Mouse (Mus musculus): ENCODE results near the gene Qser1.

Qser1 gene

DNA sequence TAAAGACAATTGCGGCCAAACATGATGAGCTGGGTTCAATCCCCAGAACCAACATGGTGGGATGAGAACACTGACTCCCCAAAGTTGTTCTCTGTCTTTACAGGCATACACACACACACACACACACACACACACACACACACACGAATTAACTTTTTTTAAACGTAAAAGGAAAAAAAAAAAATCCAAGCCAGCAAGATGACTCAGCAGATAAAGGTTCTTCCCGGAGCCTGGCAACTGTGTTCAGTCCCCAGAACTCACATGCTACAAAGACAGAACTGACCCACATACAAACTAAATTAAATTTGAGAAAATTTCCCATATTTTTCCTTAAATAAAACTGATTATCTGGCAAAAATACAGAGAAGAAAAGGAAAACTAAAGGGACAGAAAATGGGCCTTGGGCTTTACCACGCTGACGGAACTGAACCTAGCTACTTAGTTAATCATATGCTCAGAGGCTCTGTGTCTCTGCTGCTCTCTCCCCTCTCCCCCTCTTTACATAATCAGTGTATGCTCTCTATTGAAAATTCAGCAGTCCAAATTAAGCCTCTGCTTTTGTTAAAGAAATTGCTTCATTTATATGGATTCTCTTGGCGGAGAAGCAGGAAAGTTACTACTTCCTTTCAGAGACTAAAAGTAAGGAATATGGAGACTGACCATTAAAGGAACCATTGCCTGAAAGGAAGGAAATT is 83.9 kb downstream of the Qser1 start:
- DNase-seq = no peak

DNA sequence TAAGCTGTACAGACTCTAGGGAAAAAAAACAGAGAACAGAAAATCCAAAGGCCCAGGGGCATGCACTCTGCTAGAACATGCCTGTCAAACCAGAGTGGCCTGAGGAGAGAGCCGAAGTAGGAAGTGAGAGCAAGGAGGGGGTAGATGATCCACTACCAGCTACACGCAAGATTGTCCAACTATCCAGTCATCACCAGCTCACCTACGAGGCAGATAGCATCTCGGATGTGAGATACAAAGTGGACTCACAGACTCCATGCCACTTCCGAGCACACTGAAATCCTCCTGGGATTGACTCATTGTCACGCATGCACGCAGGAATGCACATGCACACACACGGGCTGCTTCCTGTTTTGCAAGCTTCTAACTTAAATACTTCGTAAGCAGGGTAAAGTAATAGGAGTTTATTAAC is 84.5 kb downstream of the Qser1 start:
- DNase-seq = no peak

DNA sequence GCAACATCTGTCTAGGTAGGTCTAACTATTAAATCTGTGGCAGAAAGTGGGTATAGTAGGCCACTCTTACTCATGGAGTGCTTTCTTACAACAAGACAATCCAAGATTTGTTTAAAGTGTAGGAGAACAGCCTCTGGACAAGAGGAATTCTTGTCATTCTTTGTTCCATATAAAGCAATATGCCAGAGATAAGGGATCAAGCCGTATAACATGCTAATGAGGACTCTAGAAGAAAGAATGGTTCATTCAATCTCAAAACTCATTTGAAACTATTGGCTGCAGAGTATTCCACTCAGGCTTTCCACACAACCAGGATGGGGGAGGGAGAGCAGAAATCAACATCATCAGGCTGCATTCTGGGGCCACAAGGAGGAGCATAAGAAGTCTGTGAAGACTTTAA is 89.2 kb downstream of the Qser1 start:
- DNase-seq = no peak

DNA sequence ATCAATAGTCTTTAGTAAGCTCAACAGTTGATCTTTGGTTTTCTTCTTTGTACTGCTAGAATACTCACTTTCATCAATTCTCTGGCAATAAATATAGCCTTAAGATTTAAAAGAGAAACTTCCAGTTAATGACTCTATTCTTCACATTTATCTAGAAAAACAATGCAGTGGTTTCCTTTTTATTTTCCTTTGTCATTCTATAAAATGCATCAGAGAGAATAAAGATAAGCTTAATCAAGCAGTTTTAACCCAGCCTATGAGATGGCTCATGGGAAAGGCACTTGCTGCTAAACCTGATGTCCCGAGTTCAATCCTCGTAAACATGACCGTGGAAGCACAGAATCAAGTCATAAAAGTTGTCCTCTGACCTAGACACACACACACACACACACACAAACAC is 94.5 kb downstream of the Qser1 start:
- DNase-seq = no peak

DNA sequence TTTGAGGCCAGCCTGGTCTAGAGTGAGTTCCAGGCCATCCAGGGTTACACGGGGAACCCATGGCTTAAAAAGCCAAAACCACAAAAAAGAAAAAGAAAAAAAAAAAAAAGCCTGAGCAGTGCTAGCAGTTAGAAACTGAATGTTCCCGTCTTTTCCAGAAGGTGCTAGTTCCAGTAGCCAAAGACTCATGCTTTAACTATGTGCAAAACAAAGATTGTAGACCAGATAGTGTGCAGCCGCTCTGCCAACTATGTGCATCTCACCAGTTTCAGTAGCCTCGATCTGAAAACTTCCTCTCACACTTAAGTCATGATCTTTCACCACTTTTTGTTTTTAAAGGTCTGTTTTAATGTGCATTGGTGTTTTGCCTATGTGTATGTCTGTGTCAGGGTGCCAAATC is 98.7 kb downstream of the Qser1 start:
- no peak for DNase-seq

DNA sequence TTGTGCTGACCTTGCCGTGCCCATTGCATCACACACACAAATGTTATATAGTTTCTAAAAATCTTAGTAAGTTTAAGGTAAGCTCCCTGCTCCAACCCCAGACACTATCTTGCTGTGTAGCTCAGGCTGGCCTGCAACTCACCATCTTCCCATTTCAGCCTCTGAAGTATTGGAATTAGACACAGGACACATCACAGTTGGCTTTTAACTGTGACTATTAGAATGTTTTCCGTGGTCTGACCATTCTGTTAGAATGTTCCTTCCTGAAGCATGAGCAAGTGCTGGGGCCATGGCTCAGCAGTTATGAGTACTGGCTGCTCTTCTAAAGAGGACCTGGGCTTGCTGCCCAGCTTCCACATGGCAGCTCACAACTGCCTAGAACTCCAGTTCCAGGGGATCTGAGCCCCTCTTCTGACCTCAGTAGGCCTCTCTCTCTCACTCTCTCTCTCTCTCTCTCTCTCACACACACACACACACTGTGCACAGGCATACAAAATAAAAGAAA is 99.3 kb downstream of the Qser1 start:
- DNase-seq = no peak

DNA sequence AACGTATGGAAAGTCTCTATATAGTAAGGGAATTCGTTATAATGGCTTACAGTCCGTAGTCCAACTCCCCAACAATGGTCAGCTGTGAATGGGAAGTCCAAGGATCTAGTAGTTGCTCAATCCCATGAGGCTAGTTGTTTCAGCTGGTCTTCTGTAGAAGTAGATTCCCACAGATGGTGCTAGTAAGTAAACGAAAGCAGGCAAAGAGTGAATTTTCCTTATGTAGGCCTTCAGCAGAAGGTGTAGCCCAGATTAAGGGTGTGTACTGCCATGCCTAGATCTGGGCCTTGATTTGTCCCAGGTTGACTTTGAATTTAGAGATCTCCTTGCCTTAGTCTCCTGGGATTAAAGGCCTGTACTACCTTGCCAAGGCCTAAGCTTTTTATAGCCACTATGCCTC is 100.3 kb downstream of the Qser1 start, which contains the start of gene Pin1rt1:
TSS of gene Pin1rt1 (minus strand) at position 101 of the 400 bp plus-strand sequence.
- no peak for DNase-seq

DNA sequence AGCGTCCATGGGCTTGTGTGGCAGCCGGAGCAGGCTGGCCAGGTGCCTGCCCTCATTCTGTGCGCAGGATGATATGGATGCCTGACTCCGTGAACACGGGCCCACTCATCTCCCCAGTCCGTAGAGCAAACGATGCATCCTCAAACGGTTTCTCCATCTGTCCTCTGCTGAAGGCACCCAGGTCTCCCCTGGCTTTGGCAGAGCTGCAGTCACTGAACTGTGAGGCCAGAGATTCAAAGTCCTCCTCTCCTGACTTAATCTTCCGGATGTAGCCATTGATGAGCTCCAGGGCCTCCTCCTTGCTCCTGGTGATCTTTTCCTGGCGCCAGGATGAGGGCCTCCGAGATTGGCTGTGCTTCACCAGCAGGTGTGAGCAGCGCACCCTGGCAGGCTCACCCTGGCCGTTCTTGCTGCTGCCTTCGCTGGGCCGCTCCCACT is 102.3 kb downstream of the Qser1 start:
- DNase-seq = no peak

DNA sequence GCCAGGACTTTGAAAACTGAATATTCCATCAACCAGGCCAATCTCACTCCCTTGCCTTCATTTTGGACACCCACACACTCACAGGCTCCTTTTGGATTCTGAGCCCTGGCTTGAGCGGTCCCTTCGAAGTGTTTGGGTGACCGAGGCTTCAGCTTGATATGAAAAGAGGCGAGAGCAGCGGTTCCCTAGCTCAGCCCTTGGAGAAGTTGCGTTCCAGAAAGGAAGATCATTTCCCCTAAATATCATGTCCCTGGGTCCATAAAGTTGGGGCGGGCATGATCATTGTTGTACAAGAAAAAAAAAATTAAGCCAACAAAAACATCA is 104.1 kb downstream of the Qser1 start:
- no peak for DNase-seq

DNA sequence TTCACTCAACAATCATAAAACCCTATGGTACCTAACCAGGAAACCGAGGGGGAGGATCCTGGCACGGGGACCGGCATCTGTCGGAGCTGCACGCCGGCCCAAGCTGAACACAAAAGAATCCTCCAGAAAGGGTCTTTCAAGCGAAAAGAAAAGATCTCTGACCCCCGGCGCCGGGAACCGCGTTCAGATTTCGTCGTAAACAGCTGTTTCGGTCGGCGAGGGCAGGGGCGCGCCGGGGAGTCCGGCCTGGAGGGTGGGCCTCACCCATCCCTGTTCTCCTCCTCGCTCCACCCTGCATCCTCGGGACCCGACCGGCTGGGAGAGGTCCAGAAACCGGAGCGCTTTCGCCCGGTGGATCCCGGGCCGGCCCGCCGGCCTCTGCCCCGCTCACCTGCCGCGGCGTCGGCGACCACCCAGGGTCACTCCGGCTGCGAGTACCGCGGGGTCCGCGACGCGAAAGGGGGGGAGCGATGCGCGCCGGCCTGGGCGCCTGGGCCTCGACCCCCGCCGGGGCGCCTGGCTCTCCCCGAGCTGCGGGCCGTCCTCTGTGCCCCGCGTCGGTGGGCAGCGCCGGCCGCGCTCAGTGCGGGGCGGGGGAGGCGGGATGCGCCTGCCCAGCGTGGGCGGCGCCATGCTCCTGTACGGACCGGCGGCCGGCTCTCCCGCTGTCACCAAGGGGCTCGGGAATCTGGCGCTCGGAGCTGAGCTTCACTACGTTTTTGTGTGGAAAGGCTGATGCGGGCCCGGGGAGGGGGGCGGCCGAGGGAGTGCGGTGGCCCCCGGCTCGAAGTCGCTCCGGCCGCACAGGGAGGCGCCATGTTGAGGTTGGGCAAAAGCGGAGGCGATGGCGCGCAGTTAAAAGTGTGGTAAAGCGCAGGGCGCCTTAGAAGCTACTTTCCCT is 104.7 kb downstream of the Qser1 start, which contains the start of gene Tcp11l1:
TSS of gene Tcp11l1 (minus strand) at position 585 of the 901 bp plus-strand sequence.
- DNase-seq = peak; percentile 56

DNA sequence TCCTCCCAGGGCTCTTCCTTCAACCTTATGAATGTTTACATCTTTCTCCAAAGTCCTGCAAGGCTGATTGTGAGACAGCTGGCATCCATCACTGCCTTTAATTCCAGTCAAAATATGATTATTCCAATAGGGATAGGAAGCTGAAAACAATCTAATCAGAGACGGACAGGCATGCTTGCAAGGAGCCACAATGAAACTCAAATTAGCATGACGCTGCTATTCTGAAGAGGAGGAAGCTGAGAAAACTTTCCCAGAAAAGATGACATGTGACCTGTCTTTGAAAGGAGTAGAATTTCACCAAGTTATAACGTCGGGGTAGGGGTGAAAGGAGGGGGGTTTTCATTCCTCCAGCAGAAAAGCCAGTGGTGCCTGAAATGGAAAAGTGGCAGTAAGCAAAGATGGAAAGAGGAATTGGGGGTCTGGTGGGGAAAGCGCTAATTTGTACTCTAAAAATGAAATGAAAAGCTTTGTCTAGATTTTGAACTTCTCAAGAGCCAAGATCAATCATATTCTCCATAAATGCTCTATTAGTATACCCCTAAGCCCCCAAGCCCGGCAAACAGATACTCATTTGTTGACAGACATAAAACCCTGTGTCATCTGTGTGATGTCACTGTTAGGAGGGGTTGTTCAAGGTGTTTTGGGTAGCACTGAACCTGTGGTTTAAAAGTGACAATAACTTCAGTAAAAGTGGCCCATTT is 105.7 kb downstream of the Qser1 start:
- no peak for DNase-seq

DNA sequence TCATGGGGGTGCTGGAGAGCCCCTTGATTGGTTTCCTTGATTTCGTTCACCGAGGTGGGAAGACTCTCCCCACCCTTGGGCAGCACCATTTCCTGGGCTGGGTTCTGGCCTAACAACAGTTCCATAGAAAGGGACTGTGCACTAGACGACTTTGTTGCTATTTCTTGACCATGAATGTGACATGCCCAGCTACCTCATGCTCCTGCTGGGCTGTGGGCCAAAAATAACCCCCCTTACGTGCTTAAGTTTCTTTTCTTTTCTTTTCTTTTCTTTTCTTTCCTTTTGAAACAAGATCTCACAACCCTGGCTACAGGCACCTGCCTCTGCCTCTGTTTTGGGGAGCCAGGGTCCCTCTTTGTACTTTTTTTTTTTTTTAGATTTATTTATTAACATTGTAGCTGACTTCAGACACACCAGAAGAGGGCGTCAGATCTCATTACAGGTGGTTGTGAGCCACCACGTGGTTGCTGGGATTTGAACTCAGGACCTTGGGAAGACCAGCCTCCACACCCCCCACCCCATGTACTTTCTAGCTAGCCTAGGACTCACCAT is 106.7 kb downstream of the Qser1 start:
- DNase-seq = no peak

Measured in lung, postnatal 14 days (tissue).